Mouse (Mus musculus) small intestine, adult 2 months (tissue): ENCODE results near the gene Tecpr2.

Experiments
- CTCF ChIP-seq: fragments of 200-500 bp; IDR thresholded peaks from 2 replicates; pipeline ENCODE4 v1.5.1; 2012; ENCODE audit warnings: low read depth, mild to moderate bottlenecking, control low read depth, inconsistent platforms, low read length, moderate library complexity, mixed read lengths; ENCODE audit not compliant: insufficient replicate concordance, insufficient read length; ENCODE audit errors: extremely low read depth
- POLR2A ChIP-seq: fragments of 200-500 bp; IDR thresholded peaks from 2 replicates; pipeline ENCODE4 v1.6.1; 2012; ENCODE audit warnings: low read depth, mild to moderate bottlenecking, control low read depth, inconsistent platforms, low read length, moderate library complexity

DNA sequence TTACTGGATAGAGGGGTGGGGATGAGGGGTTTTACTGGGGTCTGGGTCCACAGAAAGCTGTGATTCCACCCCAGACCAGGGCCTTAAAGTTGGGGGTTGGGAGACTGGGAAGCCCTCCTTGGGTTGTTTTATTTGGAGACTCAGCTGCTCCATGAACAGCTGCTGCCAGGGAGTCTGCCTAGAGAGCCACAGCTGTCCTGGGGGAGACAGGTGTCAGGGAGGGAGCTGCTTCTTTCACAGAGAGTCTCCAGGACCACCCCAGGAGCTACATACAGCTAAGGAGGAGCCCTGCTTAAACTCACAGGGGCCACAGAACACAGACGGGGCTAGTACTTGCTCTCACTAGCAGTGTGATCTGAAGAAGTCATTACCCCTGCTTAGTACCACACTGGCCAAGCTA, 132.1 kb downstream of the Tecpr2 start:
- TF ChIP-seq CTCF: no peak
- TF ChIP-seq POLR2A: no peak
